Mouse (Mus musculus) heart, adult 8-10 months (tissue): Measurements from ENCODE around the gene Timm8a2. TPM values are rescaled to one million over a fixed set of nuclear protein-coding genes. Genes with fewer than 3 reads are reported as not detected.
"Not testable (repeated sequence)": the region's sequence is repeated elsewhere in the genome, so short reads cannot be mapped to it uniquely, and the experiment has no call there.

Experiments used
- DNase-seq: peaks from one replicate; pipeline ENCODE4 v3.0.0; 2022; ENCODE audit warnings: low spot score
- total RNA-seq, 4 experiments: library from RNA; stranded (reverse); gene quantifications; 2 replicates each; pipeline ENCODE4 v1.2.4; 2022

Gene Timm8a2
- total RNA-seq, 4 experiments from 2014 or later = not detected

- peak; percentile 87 for DNase-seq
Measured at GRCm38 (mm10) chr14:122060642-122061041, 26.2 kb downstream of the Timm8a2 start.

- DNase-seq = no peak
Measured at GRCm38 (mm10) chr14:122061376-122061775, 26.9 kb downstream of the Timm8a2 start.

- DNase-seq = no peak
Measured at GRCm38 (mm10) chr14:122062411-122063090, 28.1 kb downstream of the Timm8a2 start.

- no peak for DNase-seq
Measured at GRCm38 (mm10) chr14:122063599-122063998, 29.1 kb downstream of the Timm8a2 start.

GRCm38 (mm10) chr14:122064519-122064918 lies 30.0 kb downstream of the Timm8a2 start:
- peak; percentile 63 for DNase-seq

- DNase-seq = no peak
Measured at GRCm38 (mm10) chr14:122066243-122066642, 31.8 kb downstream of the Timm8a2 start.

GRCm38 (mm10) chr14:122068036-122068435 lies 33.6 kb downstream of the Timm8a2 start:
- not testable (repeated sequence) for DNase-seq

GRCm38 (mm10) chr14:122068801-122069695 lies 34.6 kb downstream of the Timm8a2 start:
- DNase-seq = peak; percentile 48

- no peak for DNase-seq
Measured at GRCm38 (mm10) chr14:122069948-122070347, 35.5 kb downstream of the Timm8a2 start.

GRCm38 (mm10) chr14:122073422-122073821 lies 38.9 kb downstream of the Timm8a2 start:
- DNase-seq = no peak

GRCm38 (mm10) chr14:122074360-122074759 lies 39.9 kb downstream of the Timm8a2 start:
- DNase-seq = no peak

- DNase-seq = peak; percentile 41
Measured at GRCm38 (mm10) chr14:122075485-122076200, 41.2 kb downstream of the Timm8a2 start.

GRCm38 (mm10) chr14:122077017-122077416 lies 42.5 kb downstream of the Timm8a2 start:
- DNase-seq = no peak

GRCm38 (mm10) chr14:122079428-122079827 lies 45.0 kb downstream of the Timm8a2 start:
- DNase-seq = peak; percentile 15

- no peak for DNase-seq
Measured at GRCm38 (mm10) chr14:122079921-122080320, 45.4 kb downstream of the Timm8a2 start.

GRCm38 (mm10) chr14:122081308-122081707 lies 46.8 kb downstream of the Timm8a2 start:
- no peak for DNase-seq

- no peak for DNase-seq
Measured at GRCm38 (mm10) chr14:122083499-122083898, 49.0 kb downstream of the Timm8a2 start.

- DNase-seq = no peak
Measured at GRCm38 (mm10) chr14:122087956-122088355, 53.5 kb downstream of the Timm8a2 start.
